14 mouse cellular contexts compared by ENCODE assay signal in the genomic region with DNA sequence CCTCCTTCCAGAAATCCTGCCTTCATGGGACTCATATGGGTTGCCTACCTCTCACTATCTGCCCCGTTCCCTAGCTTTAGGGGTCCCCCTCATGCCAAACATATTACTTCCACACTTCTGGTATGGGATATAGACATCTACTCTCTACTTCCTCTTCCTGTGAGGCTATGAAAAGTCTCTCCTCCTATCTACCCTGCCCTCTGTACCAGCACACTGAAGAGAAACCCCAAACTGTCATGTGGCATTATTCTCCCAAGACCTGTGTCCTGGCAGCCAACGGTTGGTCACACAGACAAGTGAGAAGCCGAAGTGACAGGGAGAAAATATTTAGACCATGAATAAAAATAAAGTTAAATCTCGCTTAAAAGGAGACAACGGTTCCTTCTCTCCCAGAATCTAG.
"Had no signal": no experiment of that assay in that cellular context is flagged by ENCODE, and none has a peak within 500 bp of the region (broad histone marks: within the 10 kb centered on the region; RNA-seq: fewer than 3 reads in every experiment).

No protein-coding gene starts in this region.

- H3K4me3 ChIP-seq: midbrain, embryonic 10.5 days; midbrain, embryonic 12.5 days; myocyte; neural tube, embryonic 13.5 days; neural tube, embryonic 15.5 days had no signal

- H3K4me1 ChIP-seq: midbrain, embryonic 12.5 days had no signal

- H3K4me2 ChIP-seq: lung, embryonic 14.5 days; midbrain, embryonic 12.5 days; neural tube, embryonic 13.5 days; neural tube, embryonic 15.5 days had no signal

- ATAC-seq: midbrain, embryonic 16.5 days had no signal

- DNase-seq: lung, postnatal 4 days; midbrain, embryonic 14.5 days; retina, postnatal 1 day; right cerebral cortex, adult 18-20 months; right cerebral cortex, postnatal 25 days; right cerebral cortex, postnatal 4 days; thymus, adult 18-20 months had no signal

- H3K36me3 ChIP-seq: midbrain, embryonic 10.5 days; midbrain, embryonic 12.5 days; neural tube, embryonic 13.5 days; neural tube, embryonic 15.5 days had no signal

- H3K9ac ChIP-seq: lung, embryonic 14.5 days; midbrain, embryonic 12.5 days; neural tube, embryonic 13.5 days; neural tube, embryonic 15.5 days had no signal

- H3K9me3 ChIP-seq: midbrain, embryonic 10.5 days; midbrain, embryonic 12.5 days; neural tube, embryonic 13.5 days; neural tube, embryonic 15.5 days had no signal

- H3K27ac ChIP-seq: midbrain, embryonic 10.5 days; midbrain, embryonic 12.5 days; neural tube, embryonic 13.5 days; neural tube, embryonic 15.5 days had no signal

- H3K27me3 ChIP-seq: midbrain, embryonic 12.5 days; neural tube, embryonic 13.5 days; neural tube, embryonic 15.5 days had no signal
